8 mouse cellular contexts compared by ENCODE assay signal in genomic region chr9:46735664-46736067, GRCm38 (mm10).
DNase-seq lines count a peak whose midpoint lies in the region; ATAC-seq and TF ChIP-seq lines count a peak whose summit lies in the region.

No protein-coding gene starts in this region.

- H3K4me2 ChIP-seq in kidney, embryonic 16.5 days (replicated peaks; ENCODE audit: low read depth, low read length) = no peak overlapping the region
- H3K4me2 ChIP-seq in limb, embryonic 15.5 days = no peak overlapping the region
- no peak overlapping the region for H3K4me2 ChIP-seq in neural tube, embryonic 13.5 days
- no peak overlapping the region for H3K4me2 ChIP-seq in stomach, postnatal 0 days (replicated peaks; ENCODE audit: low read depth)

- H3K4me3 ChIP-seq in embryonic fibroblast, embryonic 13.5 days (ENCODE audit: insufficient read depth, low read length) = no peak overlapping the region
- H3K4me3 ChIP-seq in heart, embryonic 10.5 days = no peak overlapping the region
- no peak overlapping the region for H3K4me3 ChIP-seq in kidney, embryonic 16.5 days (ENCODE audit: low read length)
- H3K4me3 ChIP-seq in limb, embryonic 15.5 days = no peak overlapping the region
- no peak overlapping the region for H3K4me3 ChIP-seq in neural tube, embryonic 13.5 days
- H3K4me3 ChIP-seq in stomach, postnatal 0 days (ENCODE audit: low read depth, low read length) = no peak overlapping the region

- no peaks in the 10 kb centered on the region for H3K4me1 ChIP-seq in embryonic fibroblast, embryonic 13.5 days (ENCODE audit: control insufficient read depth, insufficient read depth, low read length)
- H3K4me1 ChIP-seq in heart, embryonic 10.5 days = peaks cover 20% of the 10 kb centered on the region
- H3K4me1 ChIP-seq in kidney, embryonic 16.5 days (ENCODE audit: insufficient read depth, low read length) = 0 out of 2 replicates have a peak, but pooled peaks cover 4% of the 10 kb centered on the region
- H3K4me1 ChIP-seq in limb, embryonic 15.5 days = no peaks in the 10 kb centered on the region
- H3K4me1 ChIP-seq in neural tube, embryonic 13.5 days (replicated peaks) = peaks cover 22% of the 10 kb centered on the region
- H3K4me1 ChIP-seq in stomach, postnatal 0 days (replicated peaks; ENCODE audit: control insufficient read depth, insufficient read depth) = no peaks in the 10 kb centered on the region

- WGBS in heart, embryonic 10.5 days = 7% methylated on average over 4 of the region's 4 CpGs
- 4% methylated on average over 4 of the region's 4 CpGs for WGBS in kidney, embryonic 16.5 days
- WGBS in limb, embryonic 15.5 days = 5% methylated on average over 4 of the region's 4 CpGs
- 5% methylated on average over 4 of the region's 4 CpGs for WGBS in neural tube, embryonic 13.5 days
- 8% methylated on average over 4 of the region's 4 CpGs for WGBS in stomach, postnatal 0 days

- H3K27me3 ChIP-seq in heart, embryonic 10.5 days (ENCODE audit: insufficient read depth, poor library complexity, severe bottlenecking) = peaks cover 42% of the 10 kb centered on the region
- H3K27me3 ChIP-seq in kidney, embryonic 16.5 days (ENCODE audit: insufficient read depth, low read length) = no peaks in the 10 kb centered on the region
- H3K27me3 ChIP-seq in limb, embryonic 15.5 days = peaks cover 10% of the 10 kb centered on the region
- no peaks in the 10 kb centered on the region; the same call in 1 of the 2 replicates for H3K27me3 ChIP-seq in neural tube, embryonic 13.5 days
- H3K27me3 ChIP-seq in stomach, postnatal 0 days (ENCODE audit: control insufficient read depth, insufficient read depth, low read length) = no peaks in the 10 kb centered on the region

- no peak overlapping the region for H3K9ac ChIP-seq in kidney, embryonic 16.5 days (replicated peaks; ENCODE audit: low read length)
- H3K9ac ChIP-seq in limb, embryonic 15.5 days = no peak overlapping the region
- H3K9ac ChIP-seq in neural tube, embryonic 13.5 days = no peak overlapping the region
- H3K9ac ChIP-seq in stomach, postnatal 0 days (ENCODE audit: low read length) = no peak overlapping the region

- peak; percentile 41 to 48 for DNase-seq in B cell, adult 2 months
- peak; percentile 86 for DNase-seq in brain, adult 2 months (ENCODE audit: low read depth, low spot score)
- DNase-seq in heart, embryonic 10.5 days (ENCODE audit: low spot score) = peak; percentile 91
- DNase-seq in stomach, postnatal 0 days (ENCODE audit: low spot score) = peak; percentile 85

- ATAC-seq in kidney, embryonic 16.5 days (ENCODE audit: low FRiP score, low TSS enrichment) = peak; percentile 67
- ATAC-seq in limb, embryonic 15.5 days (ENCODE audit: insufficient number of reproducible peaks, low FRiP score, low TSS enrichment, low read depth) = 0 out of 2 replicates have a peak, but pooled peaks have one; percentile 26
- ATAC-seq in neural tube, embryonic 13.5 days (ENCODE audit: low read depth) = peak; percentile 46; the same call in 1 of the 2 replicates
- ATAC-seq in stomach, postnatal 0 days (ENCODE audit: low FRiP score, low TSS enrichment) = peak; percentile 62

- no peak overlapping the region for H3K27ac ChIP-seq in embryonic fibroblast, embryonic 13.5 days (ENCODE audit: insufficient read depth, low read length)
- no peak overlapping the region for H3K27ac ChIP-seq in heart, embryonic 10.5 days
- no peak overlapping the region for H3K27ac ChIP-seq in kidney, embryonic 16.5 days (ENCODE audit: low read length)
- no peak overlapping the region for H3K27ac ChIP-seq in limb, embryonic 15.5 days
- no peak overlapping the region for H3K27ac ChIP-seq in neural tube, embryonic 13.5 days (replicated peaks)
- no peak overlapping the region for H3K27ac ChIP-seq in stomach, postnatal 0 days (replicated peaks)

- TF ChIP-seq POLR2A in embryonic fibroblast, embryonic 13.5 days (IDR thresholded peaks at IDR 0.05; ENCODE audit: low read depth, low read length) = no peak

- H3K36me3 ChIP-seq in heart, embryonic 10.5 days = no peaks in the 10 kb centered on the region
- H3K36me3 ChIP-seq in kidney, embryonic 16.5 days (ENCODE audit: insufficient read depth, low read length) = no peaks in the 10 kb centered on the region
- H3K36me3 ChIP-seq in limb, embryonic 15.5 days = no peaks in the 10 kb centered on the region
- H3K36me3 ChIP-seq in neural tube, embryonic 13.5 days = no peaks in the 10 kb centered on the region
- H3K36me3 ChIP-seq in stomach, postnatal 0 days (ENCODE audit: control insufficient read depth, insufficient read depth, low read length) = no peaks in the 10 kb centered on the region

- TF ChIP-seq EP300 in stomach, postnatal 0 days (optimal IDR thresholded peaks at IDR 0.05) = no peak

- peak; percentile 71 for TF ChIP-seq CTCF in embryonic fibroblast, embryonic 13.5 days (IDR thresholded peaks at IDR 0.05; ENCODE audit: borderline replicate concordance, insufficient read depth, low read length)
- TF ChIP-seq CTCF in stomach, postnatal 0 days (IDR thresholded peaks at IDR 0.05; ENCODE audit: low read depth) = peak; percentile 90

- H3K9me3 ChIP-seq in heart, embryonic 10.5 days = no peaks in the 10 kb centered on the region
- no peaks in the 10 kb centered on the region for H3K9me3 ChIP-seq in kidney, embryonic 16.5 days (ENCODE audit: low read length)
- no peaks in the 10 kb centered on the region for H3K9me3 ChIP-seq in limb, embryonic 15.5 days
- H3K9me3 ChIP-seq in neural tube, embryonic 13.5 days = no peaks in the 10 kb centered on the region
- no peaks in the 10 kb centered on the region for H3K9me3 ChIP-seq in stomach, postnatal 0 days (ENCODE audit: control insufficient read depth, low read length)
